In the genomic region with DNA sequence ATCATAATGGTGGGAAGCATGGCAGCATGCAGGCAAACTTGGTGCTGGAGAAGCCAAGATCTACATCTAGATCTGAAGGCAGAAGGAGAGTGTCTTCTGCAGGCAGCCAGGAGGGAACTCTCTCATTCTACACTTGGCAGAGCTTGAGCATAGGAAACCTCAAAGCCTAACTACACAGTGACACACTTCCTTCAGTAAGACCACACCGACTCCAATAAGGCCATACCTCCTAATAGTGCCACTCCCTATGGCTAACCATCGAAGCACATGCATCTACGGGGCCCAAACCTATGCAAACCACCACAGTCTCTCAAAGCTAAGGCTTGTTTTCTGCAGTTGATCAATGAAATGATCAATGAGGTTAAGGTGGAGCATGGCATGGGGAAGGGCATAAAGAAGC, we compare ENCODE assay signal across 25 mouse cellular contexts.
"Had no signal": no experiment of that assay in that cellular context is flagged by ENCODE, and none has a peak within 500 bp of the region (broad histone marks: within the 10 kb centered on the region; RNA-seq: fewer than 3 reads in every experiment).

No protein-coding gene starts in this region.

- H3K4me3 ChIP-seq: heart, adult 2 months; heart, embryonic 13.5 days; heart, embryonic 15.5 days; hindbrain, embryonic 13.5 days; hindbrain, embryonic 15.5 days; intestine, embryonic 15.5 days; kidney, embryonic 15.5 days; layer of hippocampus, adult 2 months; left cerebral cortex, adult 2 months; limb, embryonic 12.5 days; liver, embryonic 13.5 days had no signal

- H3K9ac ChIP-seq: heart, embryonic 13.5 days; heart, embryonic 15.5 days; hindbrain, embryonic 13.5 days; hindbrain, embryonic 15.5 days; intestine, embryonic 15.5 days; kidney, embryonic 15.5 days; limb, embryonic 12.5 days; liver, embryonic 13.5 days had no signal

- H3K9me3 ChIP-seq: heart, embryonic 13.5 days; heart, embryonic 15.5 days; hindbrain, embryonic 13.5 days; hindbrain, embryonic 15.5 days; intestine, embryonic 15.5 days; kidney, embryonic 15.5 days; limb, embryonic 12.5 days; liver, embryonic 13.5 days had no signal

- H3K4me1 ChIP-seq: hindbrain, embryonic 15.5 days; liver, embryonic 13.5 days had no signal

- H3K27me3 ChIP-seq: heart, embryonic 13.5 days; heart, embryonic 15.5 days; hindbrain, embryonic 13.5 days; hindbrain, embryonic 15.5 days; intestine, embryonic 15.5 days; kidney, embryonic 15.5 days; limb, embryonic 12.5 days; liver, embryonic 13.5 days had no signal

- H3K27ac ChIP-seq: heart, adult 2 months; heart, embryonic 13.5 days; heart, embryonic 15.5 days; hindbrain, embryonic 13.5 days; hindbrain, embryonic 15.5 days; hindbrain, postnatal 0 days; intestine, embryonic 15.5 days; kidney, embryonic 15.5 days; kidney, postnatal 0 days; layer of hippocampus, adult 2 months; left cerebral cortex, adult 2 months; limb, embryonic 12.5 days; liver, embryonic 13.5 days had no signal

- ATAC-seq: hindbrain, postnatal 0 days; intestine, embryonic 15.5 days had no signal

- DNase-seq: gastrocnemius, postnatal 14 days; gastrocnemius, postnatal 36 days; heart, adult 2 months; heart, postnatal 14 days; heart, postnatal 36 days; kidney, adult 11 months; kidney, adult 2 months; kidney, adult 9 months; kidney, postnatal 14 days; kidney, postnatal 4 days; liver; liver, embryonic 13.5 days had no signal

- H3K36me3 ChIP-seq: hindbrain, embryonic 13.5 days; hindbrain, embryonic 15.5 days; intestine, embryonic 15.5 days had no signal

- H3K4me2 ChIP-seq: heart, embryonic 11.5 days; heart, embryonic 13.5 days; heart, embryonic 15.5 days; hindbrain, embryonic 13.5 days; hindbrain, embryonic 15.5 days; intestine, embryonic 15.5 days; kidney, embryonic 15.5 days; limb, embryonic 12.5 days; liver, embryonic 11.5 days; liver, embryonic 13.5 days had no signal
